Mouse (Mus musculus) myocyte (in vitro differentiated cells): ENCODE results near the gene C1qtnf6. TPM values are rescaled to one million over a fixed set of nuclear protein-coding genes. Genes with fewer than 3 reads are reported as not detected.

Experiments used
- H3K27me3 ChIP-seq: one replicate; pipeline ENCODE4 v1.6.1; 2011; ENCODE audit not compliant: control insufficient read depth, insufficient read depth, insufficient read length
- H3K36me3 ChIP-seq: one replicate; pipeline ENCODE4 v1.6.1; 2011; ENCODE audit not compliant: control insufficient read depth, insufficient read depth
- H3K4me2 ChIP-seq: one replicate; pipeline ENCODE4 v1.6.1; 2011; ENCODE audit warnings: low read depth, control low read depth
- H3K4me3 ChIP-seq: one replicate; pipeline ENCODE4 v1.5.1; 2011; ENCODE audit warnings: mild to moderate bottlenecking, control low read depth, moderate library complexity
- H3K79me2 ChIP-seq: one replicate; pipeline ENCODE4 v1.6.1; 2011; ENCODE audit not compliant: control insufficient read depth, insufficient read depth
- H3ac ChIP-seq: one replicate; pipeline ENCODE4 v1.6.1; 2011; ENCODE audit not compliant: control insufficient read depth, insufficient read length
- CEBPB ChIP-seq: IDR thresholded peaks from 2 replicates; pipeline ENCODE4 v1.6.1; 2011; ENCODE audit warnings: mild to moderate bottlenecking, moderate library complexity; ENCODE audit not compliant: poor library complexity, insufficient read depth, severe bottlenecking
- E2F4 ChIP-seq: IDR thresholded peaks from one replicate; pipeline ENCODE4 v1.6.1; 2011; ENCODE audit warnings: mild to moderate bottlenecking, control low read depth, moderate library complexity; ENCODE audit not compliant: insufficient read depth
- MAX ChIP-seq: IDR thresholded peaks from one replicate; pipeline ENCODE4 v1.6.1; 2011; ENCODE audit warnings: low read depth, mild to moderate bottlenecking, control low read depth
- MYOD1 ChIP-seq, 3 experiments: IDR thresholded peaks; one replicate each; pipeline ENCODE4 v1.6.1; 2011; ENCODE audit warnings: control low read depth in 2 of 3, low read depth in 2 of 3, mild to moderate bottlenecking in 2 of 3, moderate library complexity in 1 of 3; ENCODE audit not compliant: insufficient read length in 2 of 3, control insufficient read depth in 1 of 3
- MYOG ChIP-seq, 3 experiments: IDR thresholded peaks; one replicate each; pipeline ENCODE4 v1.6.1; 2011; ENCODE audit warnings: control low read depth in 2 of 3, low read depth in 2 of 3, mild to moderate bottlenecking in 2 of 3; ENCODE audit not compliant: insufficient read length in 2 of 3, control insufficient read depth in 1 of 3, insufficient read depth in 1 of 3
- POLR2A ChIP-seq: IDR thresholded peaks from one replicate; pipeline ENCODE4 v1.6.1; 2011; ENCODE audit warnings: low read depth, mild to moderate bottlenecking, control low read depth, moderate library complexity; ENCODE audit not compliant: insufficient read length
- POLR2AphosphoS2 ChIP-seq: IDR thresholded peaks from one replicate; pipeline ENCODE4 v1.6.1; 2011; ENCODE audit warnings: low read depth, control low read depth; ENCODE audit not compliant: insufficient read length
- REST ChIP-seq: IDR thresholded peaks from one replicate; pipeline ENCODE4 v1.6.1; 2011; ENCODE audit warnings: mild to moderate bottlenecking, control low read depth, moderate library complexity; ENCODE audit not compliant: insufficient read depth, insufficient read length
- SRF ChIP-seq: IDR thresholded peaks from one replicate; pipeline ENCODE4 v1.6.1; 2011; ENCODE audit warnings: low read depth; ENCODE audit not compliant: control insufficient read depth, insufficient read length
- TCF12 ChIP-seq: IDR thresholded peaks from one replicate; pipeline ENCODE4 v1.6.1; 2011; ENCODE audit warnings: mild to moderate bottlenecking, control low read depth; ENCODE audit not compliant: poor library complexity, insufficient read depth, severe bottlenecking
- TCF3 ChIP-seq: IDR thresholded peaks from one replicate; pipeline ENCODE4 v1.6.1; 2011; ENCODE audit warnings: low read depth, control low read depth; ENCODE audit not compliant: insufficient read length
- USF1 ChIP-seq: IDR thresholded peaks from one replicate; pipeline ENCODE4 v1.6.1; 2011; ENCODE audit warnings: low read depth, mild to moderate bottlenecking, control low read depth, moderate library complexity
- polyA plus RNA-seq: library from polyadenylated mRNA; unstranded; fragments of >200 nt; fragmentation: generic; extraction: Trizol; gene quantifications from one replicate; pipeline ENCODE4 v1.2.1, GENCODE M21; 2012; ENCODE audit warnings: missing spikeins

C1qtnf6 gene
- polyA plus RNA-seq, 1 experiment = 66.2 TPM

DNA sequence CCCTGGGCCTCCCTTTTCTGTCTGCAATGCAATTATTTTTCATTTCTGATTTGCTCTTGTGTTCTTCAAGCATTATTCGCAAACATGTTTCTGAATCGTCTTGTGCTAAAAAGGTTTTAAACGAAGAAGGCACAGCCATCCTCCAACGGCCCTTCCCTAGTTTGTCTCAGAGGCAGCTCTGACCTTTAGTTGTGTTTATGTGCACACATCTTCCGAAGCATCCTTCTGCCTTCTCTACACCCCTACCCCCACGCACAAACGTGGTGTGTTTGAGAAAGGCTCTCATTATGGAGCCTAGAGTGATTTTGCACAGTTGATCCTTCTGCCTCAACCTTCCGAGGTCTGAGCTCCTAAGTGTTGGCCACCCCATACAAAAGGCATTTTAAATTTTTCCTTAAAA is 17.5 kb upstream of the C1qtnf6 start:
- Histone ChIP-seq H3K4me3 (no peak overlapping the region), H3K36me3 (no peaks in the 10 kb centered on the region), H3K79me2 (no peaks in the 10 kb centered on the region), H3ac (no peak overlapping the region), H3K27me3 (peaks cover 17% of the 10 kb centered on the region), H3K4me2 (no peak overlapping the region)
- TF ChIP-seq SRF (no peak), CEBPB (no peak), MYOG (IDR thresholded peaks at IDR 0.05; ENCODE audit: control insufficient read depth in 1 of 3, insufficient read depth in 1 of 3, insufficient read length in 2 of 3, low read depth in 2 of 3) (no peak)

DNA sequence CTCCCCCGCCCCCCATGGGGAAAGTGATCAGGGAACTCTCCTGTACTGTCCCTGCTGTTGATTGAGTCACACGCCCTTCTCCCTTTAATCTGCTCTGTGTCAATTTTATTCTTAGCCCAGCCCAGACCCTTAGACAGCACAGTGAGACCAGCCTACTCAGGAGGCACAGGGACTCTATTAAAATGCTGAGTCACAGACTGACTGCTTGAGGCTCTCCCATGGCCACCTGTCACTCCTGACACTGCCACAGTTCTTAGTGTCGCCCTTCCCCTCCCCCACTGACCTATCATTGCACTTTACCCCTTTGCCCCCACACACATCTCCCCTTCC is 17.1 kb upstream of the C1qtnf6 start:
- Histone ChIP-seq H3K36me3 (no peaks in the 10 kb centered on the region), H3K27me3 (peaks cover 22% of the 10 kb centered on the region), H3ac (no peak overlapping the region), H3K4me3 (no peak overlapping the region), H3K4me2 (no peak overlapping the region), H3K79me2 (no peaks in the 10 kb centered on the region)
- peak in 2 of 3 experiments; percentile 60 to 92 for TF ChIP-seq MYOD1 (IDR thresholded peaks at IDR 0.05; ENCODE audit: control insufficient read depth in 1 of 3, insufficient read length in 2 of 3, low read depth in 2 of 3)
- no peak for TF ChIP-seq REST
- TF ChIP-seq MYOG (IDR thresholded peaks at IDR 0.05; ENCODE audit: control insufficient read depth in 1 of 3, insufficient read depth in 1 of 3, insufficient read length in 2 of 3, low read depth in 2 of 3) = peak in 1 of 3 experiments; percentile 70

DNA sequence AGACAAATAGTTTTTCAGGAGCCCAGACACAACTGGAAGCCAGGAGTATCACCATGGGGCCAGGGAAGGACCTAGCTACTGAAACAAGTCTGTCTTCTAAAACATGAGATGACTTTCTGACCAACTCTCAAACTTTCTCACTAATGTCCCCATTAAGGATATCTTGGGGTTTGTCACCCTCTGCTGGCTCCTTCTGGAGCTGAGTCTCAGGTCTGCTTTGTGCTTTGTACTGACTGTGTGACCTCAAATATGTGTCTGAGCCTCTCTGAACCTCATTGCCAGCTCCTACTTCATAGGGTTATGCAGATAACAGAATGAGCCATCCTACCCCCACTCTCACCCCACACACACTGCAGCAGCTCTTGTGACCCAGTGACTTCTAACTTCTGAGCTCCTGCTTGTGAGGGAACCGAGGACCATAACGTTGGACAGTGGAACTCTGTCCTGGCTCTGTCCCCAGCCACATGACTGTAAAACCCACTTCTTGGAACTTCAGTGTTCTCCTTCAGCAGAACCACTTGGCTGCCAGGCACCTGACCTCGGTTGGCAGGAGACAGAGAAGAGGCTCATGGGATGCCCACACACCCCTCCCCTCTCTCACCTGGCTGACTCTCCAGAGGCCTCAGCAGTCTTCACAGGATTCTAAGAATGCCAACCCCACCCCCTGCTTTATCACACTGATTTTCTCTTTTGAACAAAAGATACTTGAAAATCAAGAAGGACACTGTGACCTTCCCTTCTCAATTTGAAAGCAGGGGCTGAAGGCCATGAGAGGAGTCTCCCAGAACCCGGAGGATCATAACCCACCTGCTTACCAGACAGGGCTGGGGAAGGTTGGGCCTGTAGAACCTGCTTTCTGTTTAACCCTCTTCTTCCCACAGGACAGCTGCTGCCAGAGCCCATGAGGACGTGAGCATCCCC is 16.5 kb upstream of the C1qtnf6 start:
- Histone ChIP-seq H3K27me3 (peaks cover 28% of the 10 kb centered on the region), H3K4me3 (no peak overlapping the region), H3K36me3 (no peaks in the 10 kb centered on the region), H3K4me2 (no peak overlapping the region), H3K79me2 (no peaks in the 10 kb centered on the region), H3ac (no peak overlapping the region)
- TF ChIP-seq MYOD1 (IDR thresholded peaks at IDR 0.05; ENCODE audit: control insufficient read depth in 1 of 3, insufficient read length in 2 of 3, low read depth in 2 of 3) (no peak), SRF (no peak), USF1 (no peak), POLR2A (no peak), REST (no peak), TCF3 (no peak), CEBPB (no peak), POLR2AphosphoS2 (no peak)

DNA sequence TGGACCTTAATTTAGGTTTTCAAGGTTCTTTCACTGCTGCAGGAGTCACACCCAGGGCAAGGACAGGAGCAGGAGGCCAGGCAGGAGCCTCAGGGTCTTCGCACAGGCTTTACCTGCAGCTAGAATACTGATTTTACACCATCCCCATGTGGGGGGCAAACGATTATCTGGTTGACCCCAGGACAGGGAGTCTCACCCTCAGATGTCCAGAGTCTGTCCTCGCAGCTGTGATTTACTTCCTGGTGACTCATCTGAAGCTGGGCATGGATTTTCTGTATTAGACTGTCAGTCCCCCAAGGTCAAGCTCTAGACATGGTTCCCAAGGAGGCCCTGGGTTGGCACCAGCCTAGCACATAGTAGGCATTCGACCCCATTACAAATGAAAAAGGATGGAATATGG is 14.8 kb upstream of the C1qtnf6 start:
- no peak overlapping the region for H3ac ChIP-seq
- H3K4me3 ChIP-seq = no peak overlapping the region
- H3K27me3 ChIP-seq = peaks cover 37% of the 10 kb centered on the region
- no peaks in the 10 kb centered on the region for H3K36me3 ChIP-seq
- no peak overlapping the region for H3K4me2 ChIP-seq
- TF ChIP-seq TCF3 (no peak), TCF12 (no peak), MYOD1 (IDR thresholded peaks at IDR 0.05; ENCODE audit: control insufficient read depth in 1 of 3, insufficient read length in 2 of 3, low read depth in 2 of 3) (no peak)
- no peaks in the 10 kb centered on the region for H3K79me2 ChIP-seq

DNA sequence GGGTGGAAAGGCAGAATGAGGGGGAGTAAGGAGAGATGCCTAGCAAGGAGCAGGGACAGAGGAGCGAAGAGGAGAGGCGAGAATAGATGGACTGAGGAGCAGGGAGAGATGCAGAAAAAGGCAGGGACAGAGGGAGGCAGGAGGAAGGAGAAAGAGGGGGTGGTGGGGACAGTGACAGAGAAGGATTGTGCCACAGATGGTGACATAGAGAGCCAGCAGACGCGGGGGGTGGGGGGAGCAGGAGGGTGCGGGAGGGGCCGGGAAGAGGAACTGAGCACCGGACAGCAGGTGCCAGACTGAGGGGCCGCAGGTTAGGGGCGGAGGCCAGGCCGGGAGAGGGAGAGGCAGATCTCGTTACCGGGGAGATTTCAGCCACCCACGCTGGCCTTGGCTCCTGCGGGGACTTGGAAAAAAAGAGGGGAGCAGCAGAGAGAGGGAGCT is 13.4 kb upstream of the C1qtnf6 start, which contains the start of gene Sstr3:
Gene Sstr3, minus strand, starts transcription at position 125 of the 441 bp plus-strand sequence.
- H3K79me2 ChIP-seq = no peaks in the 10 kb centered on the region
- H3ac ChIP-seq = no peak within 1 kb of the TSS
- TF ChIP-seq E2F4 (no peak), SRF (no peak), POLR2AphosphoS2 (no peak), REST (no peak), USF1 (no peak), MYOG (IDR thresholded peaks at IDR 0.05; ENCODE audit: control insufficient read depth in 1 of 3, insufficient read depth in 1 of 3, insufficient read length in 2 of 3, low read depth in 2 of 3) (no peak)
- no peak within 1 kb of the TSS for H3K4me2 ChIP-seq
- no peak within 1 kb of the TSS for H3K4me3 ChIP-seq
- peaks cover 47% of the 10 kb centered on the region for H3K27me3 ChIP-seq
- H3K36me3 ChIP-seq = no peaks in the 10 kb centered on the region

DNA sequence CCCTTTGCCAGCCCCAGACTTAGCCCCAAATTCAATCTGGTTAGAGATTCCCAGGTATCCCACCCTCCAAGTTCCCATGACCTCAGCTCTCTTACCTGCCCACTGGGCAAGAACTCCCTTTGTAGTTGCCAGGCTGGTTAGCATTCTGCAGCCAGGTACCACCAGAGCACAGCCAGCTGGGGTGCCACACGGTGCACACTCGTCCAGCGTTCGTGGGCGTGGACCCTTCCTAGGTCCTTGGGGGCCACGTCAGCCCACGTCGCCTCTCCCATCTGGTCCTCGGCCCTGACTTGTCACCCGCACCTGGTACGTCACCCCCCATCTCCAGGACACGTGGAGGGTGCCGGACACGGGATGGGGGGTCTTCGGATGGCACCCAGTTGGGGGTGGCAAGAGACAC is 12.8 kb upstream of the C1qtnf6 start:
- Histone ChIP-seq H3K79me2 (no peaks in the 10 kb centered on the region), H3K4me2 (no peak overlapping the region), H3ac (no peak overlapping the region), H3K36me3 (no peaks in the 10 kb centered on the region), H3K27me3 (peaks cover 50% of the 10 kb centered on the region), H3K4me3 (no peak overlapping the region)
- no peak for TF ChIP-seq REST
- TF ChIP-seq MYOD1 (IDR thresholded peaks at IDR 0.05; ENCODE audit: control insufficient read depth in 1 of 3, insufficient read length in 2 of 3, low read depth in 2 of 3) = no peak
- TF ChIP-seq MYOG (IDR thresholded peaks at IDR 0.05; ENCODE audit: control insufficient read depth in 1 of 3, insufficient read depth in 1 of 3, insufficient read length in 2 of 3, low read depth in 2 of 3) = no peak
- TF ChIP-seq E2F4 = no peak
- TF ChIP-seq MAX = no peak
